Mouse (Mus musculus) cerebellum, adult 2 months (tissue): ENCODE data around the gene Them4.

ENCODE experiments used
- CTCF ChIP-seq: fragments of 200-500 bp; IDR thresholded peaks from 2 replicates; pipeline ENCODE4 v1.5.1; 2011; ENCODE audit warnings: low read depth, mild to moderate bottlenecking, control low read depth, low read length, moderate library complexity, borderline replicate concordance; ENCODE audit not compliant: insufficient read depth
- POLR2A ChIP-seq: fragments of 200-500 bp; IDR thresholded peaks from 2 replicates; pipeline ENCODE4 v1.6.1; 2011; ENCODE audit warnings: low read length, control low read depth, borderline replicate concordance; ENCODE audit not compliant: insufficient read depth

GRCm38 (mm10) chr3:94374636-94375035, 64.7 kb downstream of the Them4 start:
- TF ChIP-seq POLR2A (no peak), CTCF (no peak)
